Mouse (Mus musculus): ENCODE results near the gene Cacng3.

Gene Cacng3

GRCm38 (mm10) chr7:122718540-122718939, 48.2 kb downstream of the Cacng3 start:
- DNase-seq (ENCODE audit: extremely low spot score, low spot score): no peak

GRCm38 (mm10) chr7:122723358-122723876, 53.1 kb downstream of the Cacng3 start:
- DNase-seq (ENCODE audit: extremely low spot score, low spot score): no peak

GRCm38 (mm10) chr7:122726376-122726775, 56.1 kb downstream of the Cacng3 start:
- no peak for DNase-seq (ENCODE audit: extremely low spot score, low spot score)

- no peak for DNase-seq (ENCODE audit: extremely low spot score, low spot score)
Observed at GRCm38 (mm10) chr7:122728186-122728585, 57.9 kb downstream of the Cacng3 start.

- no peak for DNase-seq (ENCODE audit: extremely low spot score, low spot score)
Observed at GRCm38 (mm10) chr7:122728846-122729245, 58.6 kb downstream of the Cacng3 start.

GRCm38 (mm10) chr7:122735323-122735722, 65.0 kb downstream of the Cacng3 start:
- no peak for DNase-seq (ENCODE audit: extremely low spot score, low spot score)

- DNase-seq (ENCODE audit: extremely low spot score, low spot score): no peak
Observed at GRCm38 (mm10) chr7:122738541-122738940, 68.2 kb downstream of the Cacng3 start.

- DNase-seq (ENCODE audit: extremely low spot score, low spot score): no peak
Observed at GRCm38 (mm10) chr7:122740663-122741062, 70.4 kb downstream of the Cacng3 start.

- no peak for DNase-seq (ENCODE audit: extremely low spot score, low spot score)
Observed at GRCm38 (mm10) chr7:122755920-122756603, 85.8 kb downstream of the Cacng3 start.

- no peak for DNase-seq (ENCODE audit: extremely low spot score, low spot score)
Observed at GRCm38 (mm10) chr7:122758645-122759044, 88.4 kb downstream of the Cacng3 start.

GRCm38 (mm10) chr7:122764506-122764905, 94.2 kb downstream of the Cacng3 start:
- DNase-seq (ENCODE audit: extremely low spot score, low spot score): no peak

GRCm38 (mm10) chr7:122768292-122769020, 98.2 kb downstream of the Cacng3 start:
- no peak for DNase-seq (ENCODE audit: extremely low spot score, low spot score)

- no peak for DNase-seq (ENCODE audit: extremely low spot score, low spot score)
Observed at GRCm38 (mm10) chr7:122779601-122780000, 109.3 kb downstream of the Cacng3 start.

- DNase-seq (ENCODE audit: extremely low spot score, low spot score): no peak
Observed at GRCm38 (mm10) chr7:122789929-122790328, 119.6 kb downstream of the Cacng3 start.

- no peak for DNase-seq (ENCODE audit: extremely low spot score, low spot score)
Observed at GRCm38 (mm10) chr7:122793655-122794346, 123.5 kb downstream of the Cacng3 start.

GRCm38 (mm10) chr7:122795140-122795539, 124.8 kb downstream of the Cacng3 start:
- no peak for DNase-seq (ENCODE audit: extremely low spot score, low spot score)

GRCm38 (mm10) chr7:122800821-122801220, 130.5 kb downstream of the Cacng3 start:
- no peak for DNase-seq (ENCODE audit: extremely low spot score, low spot score)

- DNase-seq (ENCODE audit: extremely low spot score, low spot score): no peak
Observed at GRCm38 (mm10) chr7:122803839-122804496, 133.7 kb downstream of the Cacng3 start.

GRCm38 (mm10) chr7:122806531-122806930, 136.2 kb downstream of the Cacng3 start:
- no peak for DNase-seq (ENCODE audit: extremely low spot score, low spot score)

- no peak for DNase-seq (ENCODE audit: extremely low spot score, low spot score)
Observed at GRCm38 (mm10) chr7:122813724-122814123, 143.4 kb downstream of the Cacng3 start.

- DNase-seq (ENCODE audit: extremely low spot score, low spot score): no peak
Observed at GRCm38 (mm10) chr7:122817565-122817964, 147.3 kb downstream of the Cacng3 start.

Data from neural tube, embryonic 10.5 days (tissue).